Mouse (Mus musculus): ENCODE results near the gene Orc1. TPM values are rescaled to one million over a fixed set of nuclear protein-coding genes. Genes with fewer than 3 reads are reported as not detected.

The Orc1 gene
- not detected in 2 replicates for polyA plus RNA-seq (2012; ENCODE audit: insufficient read depth, insufficient read length, missing spikeins)

GRCm38 (mm10) chr4:108578840-108579742 lies at the start of gene Orc1, which contains the start of gene Prpf38a:
Gene Orc1, plus strand, starts transcription at chr4:108579423.
Gene Prpf38a, minus strand, starts transcription at chr4:108579336.
- Histone ChIP-seq H3K4me3 (ENCODE audit: insufficient read depth, low read depth, low read length) (peak within 1 kb of the TSS; percentile 99), H3K27ac (replicated peaks; ENCODE audit: low read depth, low read length) (peak within 1 kb of the TSS; percentile 69), H3K4me1 (ENCODE audit: control insufficient read depth, insufficient read depth, insufficient read length, low read length) (peaks cover 2% of the 10 kb centered on the region)

GRCm38 (mm10) chr4:108539701-108540100 lies 39.5 kb upstream of the Orc1 start:
- no peak overlapping the region for H3K27ac ChIP-seq (replicated peaks; ENCODE audit: low read depth, low read length)
- no peaks in the 10 kb centered on the region for H3K4me1 ChIP-seq (ENCODE audit: control insufficient read depth, insufficient read depth, insufficient read length, low read length)
- H3K4me3 ChIP-seq (ENCODE audit: insufficient read depth, low read depth, low read length): no peak overlapping the region

GRCm38 (mm10) chr4:108565026-108565425 lies 14.2 kb upstream of the Orc1 start:
- no peaks in the 10 kb centered on the region for H3K4me1 ChIP-seq (ENCODE audit: control insufficient read depth, insufficient read depth, insufficient read length, low read length)
- H3K27ac ChIP-seq (replicated peaks; ENCODE audit: low read depth, low read length): no peak overlapping the region
- H3K4me3 ChIP-seq (ENCODE audit: insufficient read depth, low read depth, low read length): no peak overlapping the region

GRCm38 (mm10) chr4:108572644-108573043 lies 6.6 kb upstream of the Orc1 start:
- no peak overlapping the region for H3K27ac ChIP-seq (replicated peaks; ENCODE audit: low read depth, low read length)
- 0 out of 2 replicates have a peak, but pooled peaks cover under 1% of the 10 kb centered on the region for H3K4me1 ChIP-seq (ENCODE audit: control insufficient read depth, insufficient read depth, insufficient read length, low read length)
- H3K4me3 ChIP-seq (ENCODE audit: insufficient read depth, low read depth, low read length): no peak overlapping the region

GRCm38 (mm10) chr4:108579743-108580411 lies 654 bp downstream of the Orc1 start:
- no peak overlapping the region for H3K27ac ChIP-seq (replicated peaks; ENCODE audit: low read depth, low read length)
- peak overlapping the region; percentile 78 for H3K4me3 ChIP-seq (ENCODE audit: insufficient read depth, low read depth, low read length)
- peaks cover 2% of the 10 kb centered on the region for H3K4me1 ChIP-seq (ENCODE audit: control insufficient read depth, insufficient read depth, insufficient read length, low read length)

GRCm38 (mm10) chr4:108593376-108593775 lies 14.2 kb downstream of the Orc1 start:
- H3K4me3 ChIP-seq (ENCODE audit: insufficient read depth, low read depth, low read length): no peak overlapping the region
- H3K4me1 ChIP-seq (ENCODE audit: control insufficient read depth, insufficient read depth, insufficient read length, low read length): no peaks in the 10 kb centered on the region
- no peak overlapping the region for H3K27ac ChIP-seq (replicated peaks; ENCODE audit: low read depth, low read length)

GRCm38 (mm10) chr4:108595785-108596184 lies 16.6 kb downstream of the Orc1 start:
- Histone ChIP-seq H3K4me1 (ENCODE audit: control insufficient read depth, insufficient read depth, insufficient read length, low read length) (no peaks in the 10 kb centered on the region), H3K4me3 (ENCODE audit: insufficient read depth, low read depth, low read length) (no peak overlapping the region), H3K27ac (replicated peaks; ENCODE audit: low read depth, low read length) (no peak overlapping the region)

- no peak overlapping the region for H3K4me3 ChIP-seq (ENCODE audit: insufficient read depth, low read depth, low read length)
- H3K27ac ChIP-seq (replicated peaks; ENCODE audit: low read depth, low read length): no peak overlapping the region
- H3K4me1 ChIP-seq (ENCODE audit: control insufficient read depth, insufficient read depth, insufficient read length, low read length): no peaks in the 10 kb centered on the region
Measured at GRCm38 (mm10) chr4:108598306-108598705, 19.1 kb downstream of the Orc1 start.

- H3K4me3 ChIP-seq (ENCODE audit: insufficient read depth, low read depth, low read length): no peak overlapping the region
- H3K4me1 ChIP-seq (ENCODE audit: control insufficient read depth, insufficient read depth, insufficient read length, low read length): no peaks in the 10 kb centered on the region
- no peak overlapping the region for H3K27ac ChIP-seq (replicated peaks; ENCODE audit: low read depth, low read length)
Measured at GRCm38 (mm10) chr4:108601870-108602269, 22.6 kb downstream of the Orc1 start.

- H3K4me1 ChIP-seq (ENCODE audit: control insufficient read depth, insufficient read depth, insufficient read length, low read length): no peaks in the 10 kb centered on the region
Measured at GRCm38 (mm10) chr4:108608651-108609050, 29.4 kb downstream of the Orc1 start.

GRCm38 (mm10) chr4:108610935-108611334 lies 31.7 kb downstream of the Orc1 start:
- Histone ChIP-seq H3K4me1 (ENCODE audit: control insufficient read depth, insufficient read depth, insufficient read length, low read length) (no peaks in the 10 kb centered on the region), H3K27ac (replicated peaks; ENCODE audit: low read depth, low read length) (no peak overlapping the region), H3K4me3 (ENCODE audit: insufficient read depth, low read depth, low read length) (no peak overlapping the region)

More at GRCm38 (mm10) chr4:108608651-108609050, 29.4 kb downstream of the Orc1 start:
- no peak overlapping the region for H3K27ac ChIP-seq (replicated peaks; ENCODE audit: low read depth, low read length)
- no peak overlapping the region for H3K4me3 ChIP-seq (ENCODE audit: insufficient read depth, low read depth, low read length)

GRCm38 (mm10) chr4:108618586-108618985 lies 39.4 kb downstream of the Orc1 start:
- Histone ChIP-seq H3K4me3 (ENCODE audit: insufficient read depth, low read depth, low read length) (peak overlapping the region; percentile 78; the same call in 1 of the 2 replicates), H3K4me1 (ENCODE audit: control insufficient read depth, insufficient read depth, insufficient read length, low read length) (peaks cover 6% of the 10 kb centered on the region; the same call in 1 of the 2 replicates), H3K27ac (replicated peaks; ENCODE audit: low read depth, low read length) (no peak overlapping the region)

- peak overlapping the region; percentile 78 for H3K4me3 ChIP-seq (ENCODE audit: insufficient read depth, low read depth, low read length)
- peaks cover 6% of the 10 kb centered on the region; the same call in 1 of the 2 replicates for H3K4me1 ChIP-seq (ENCODE audit: control insufficient read depth, insufficient read depth, insufficient read length, low read length)
- H3K27ac ChIP-seq (replicated peaks; ENCODE audit: low read depth, low read length): no peak overlapping the region
Measured at GRCm38 (mm10) chr4:108619165-108619564, 39.9 kb downstream of the Orc1 start.

- H3K4me3 ChIP-seq (ENCODE audit: insufficient read depth, low read depth, low read length): peak within 1 kb of the TSS; percentile 78
- H3K27ac ChIP-seq (replicated peaks; ENCODE audit: low read depth, low read length): peak within 1 kb of the TSS; percentile 39
- peaks cover 6% of the 10 kb centered on the region; the same call in 1 of the 2 replicates for H3K4me1 ChIP-seq (ENCODE audit: control insufficient read depth, insufficient read depth, insufficient read length, low read length)
Measured at GRCm38 (mm10) chr4:108619587-108620341, 40.5 kb downstream of the Orc1 start, which contains the start of gene Cc2d1b. Gene Cc2d1b, plus strand, starts transcription at chr4:108619940.
